Mouse (Mus musculus) retina, embryonic 14.5 days (tissue): Measurements from ENCODE around the gene Pycr1.
A peak's percentile ranks its signal among the peaks of the same experiment; 100 is the strongest.

ENCODE experiments used
- DNase-seq: peaks from one replicate; pipeline ENCODE4 v3.0.0-alpha.2; 2015; ENCODE audit warnings: low spot score

The Pycr1 gene

GRCm38 (mm10) chr11:120626785-120627467 is 16.6 kb downstream of the Pycr1 start:
- no peak for DNase-seq

DNA sequence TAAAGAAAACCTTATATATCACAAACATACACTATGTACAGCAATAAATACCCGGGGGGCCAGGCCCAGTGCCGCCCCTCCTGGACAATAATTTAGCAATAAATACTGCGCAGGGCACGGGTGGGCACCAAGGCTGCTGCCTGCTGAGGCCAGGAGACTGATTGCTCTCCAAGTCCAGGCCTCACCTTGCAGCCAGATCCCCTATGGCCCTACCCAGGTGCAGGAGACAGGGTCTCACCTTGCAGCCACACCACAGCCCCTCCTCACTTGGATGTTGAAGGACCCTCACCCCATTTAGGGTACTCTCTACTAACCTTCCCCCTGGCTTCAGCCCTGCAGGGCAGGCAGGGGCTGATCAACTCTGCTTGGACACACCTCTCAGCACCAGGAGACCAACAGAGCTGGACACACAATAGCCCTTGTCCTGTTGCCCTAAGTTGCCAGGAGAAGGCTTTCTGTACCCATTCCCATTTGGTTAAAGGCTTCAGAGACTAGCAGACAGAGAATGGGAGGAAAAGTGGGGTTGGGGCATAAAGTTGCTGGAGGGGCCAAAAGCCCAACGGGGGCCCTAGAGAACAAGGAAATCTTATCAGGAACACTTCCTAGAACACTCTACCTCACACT is 18.3 kb downstream of the Pycr1 start, which contains the start of gene Sirt7:
Gene Sirt7, minus strand, starts transcription at position 89 of the 624 bp plus-strand sequence.
- DNase-seq, result no peak

DNA sequence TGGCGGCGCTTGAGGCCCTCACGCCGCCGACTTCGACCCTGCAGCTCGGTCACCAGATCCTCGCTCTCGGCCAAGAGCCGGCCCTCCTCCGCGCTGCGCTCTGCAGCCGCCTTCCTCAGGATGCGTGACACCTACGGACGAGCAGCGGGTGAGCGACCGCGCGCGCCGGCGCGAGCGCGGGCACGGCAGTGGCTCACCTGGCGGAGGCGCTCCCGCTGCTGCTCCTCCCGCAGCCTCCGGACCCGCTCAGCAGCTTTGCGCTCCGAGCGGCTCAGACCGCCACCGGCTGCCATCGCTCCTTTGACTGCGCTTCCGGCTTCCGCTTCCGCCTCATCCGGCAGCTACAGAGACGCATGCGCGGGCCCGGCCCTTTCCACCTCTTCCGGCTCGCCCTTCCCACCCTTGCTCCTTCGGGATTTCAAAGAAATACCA is 18.9 kb downstream of the Pycr1 start:
- DNase-seq, result peak; percentile 94

DNA sequence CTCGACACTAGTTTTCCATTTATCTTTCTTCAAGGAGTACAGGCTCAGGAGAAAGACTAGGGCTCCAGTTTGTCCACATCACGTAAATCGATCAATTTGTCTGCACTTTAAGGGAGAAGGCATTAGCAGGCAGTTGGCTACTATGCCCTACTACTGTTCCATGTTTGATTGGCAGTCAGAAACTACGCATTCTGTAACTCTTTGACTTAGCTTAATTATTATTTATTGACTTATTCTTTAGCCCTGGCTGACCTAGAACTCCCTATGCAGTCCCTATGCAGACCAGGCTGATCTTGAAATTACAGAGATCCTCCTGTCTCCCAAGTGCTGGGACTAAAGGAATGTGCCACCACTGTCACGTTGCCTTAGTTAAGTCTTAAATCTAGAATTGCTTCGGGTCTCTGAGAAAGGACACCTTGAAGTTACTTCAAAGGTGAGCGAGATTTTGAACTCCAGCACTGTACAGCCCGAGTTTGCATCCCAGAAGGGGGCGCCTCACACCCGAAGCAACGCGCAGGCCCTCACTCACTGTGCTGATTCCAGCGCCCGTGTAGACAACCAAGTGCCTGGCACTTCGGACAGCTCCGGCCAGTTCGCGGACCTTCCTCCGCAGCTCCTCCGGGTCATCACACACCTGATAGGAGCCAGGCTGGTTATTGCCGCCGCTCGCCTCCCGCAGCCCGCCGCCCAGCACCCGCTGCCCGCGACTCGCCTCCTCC is 19.4 kb downstream of the Pycr1 start:
- peak; percentile 65 for DNase-seq

- DNase-seq, result no peak
Measured at GRCm38 (mm10) chr11:120622805-120623204, 20.8 kb downstream of the Pycr1 start.

DNA sequence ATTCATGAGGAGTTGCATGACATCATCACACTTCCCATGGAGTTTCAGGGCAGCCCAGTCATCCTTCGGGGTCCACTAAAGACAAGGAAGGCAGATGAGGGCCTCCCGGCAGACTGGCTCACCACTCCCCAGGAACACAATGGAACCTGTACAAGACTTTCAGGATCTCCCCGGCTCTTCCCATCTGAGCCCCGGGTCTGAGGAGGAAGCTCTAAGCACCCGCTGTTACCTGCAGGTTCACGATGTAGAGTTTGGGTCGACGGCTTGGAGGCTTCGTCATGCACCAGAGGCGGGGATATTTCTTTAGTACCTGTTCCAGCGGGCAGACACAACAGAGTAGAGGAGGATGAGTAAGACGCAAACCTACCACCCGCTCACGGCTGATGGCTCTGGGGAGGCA is 23.4 kb downstream of the Pycr1 start:
- DNase-seq, result no peak

DNA sequence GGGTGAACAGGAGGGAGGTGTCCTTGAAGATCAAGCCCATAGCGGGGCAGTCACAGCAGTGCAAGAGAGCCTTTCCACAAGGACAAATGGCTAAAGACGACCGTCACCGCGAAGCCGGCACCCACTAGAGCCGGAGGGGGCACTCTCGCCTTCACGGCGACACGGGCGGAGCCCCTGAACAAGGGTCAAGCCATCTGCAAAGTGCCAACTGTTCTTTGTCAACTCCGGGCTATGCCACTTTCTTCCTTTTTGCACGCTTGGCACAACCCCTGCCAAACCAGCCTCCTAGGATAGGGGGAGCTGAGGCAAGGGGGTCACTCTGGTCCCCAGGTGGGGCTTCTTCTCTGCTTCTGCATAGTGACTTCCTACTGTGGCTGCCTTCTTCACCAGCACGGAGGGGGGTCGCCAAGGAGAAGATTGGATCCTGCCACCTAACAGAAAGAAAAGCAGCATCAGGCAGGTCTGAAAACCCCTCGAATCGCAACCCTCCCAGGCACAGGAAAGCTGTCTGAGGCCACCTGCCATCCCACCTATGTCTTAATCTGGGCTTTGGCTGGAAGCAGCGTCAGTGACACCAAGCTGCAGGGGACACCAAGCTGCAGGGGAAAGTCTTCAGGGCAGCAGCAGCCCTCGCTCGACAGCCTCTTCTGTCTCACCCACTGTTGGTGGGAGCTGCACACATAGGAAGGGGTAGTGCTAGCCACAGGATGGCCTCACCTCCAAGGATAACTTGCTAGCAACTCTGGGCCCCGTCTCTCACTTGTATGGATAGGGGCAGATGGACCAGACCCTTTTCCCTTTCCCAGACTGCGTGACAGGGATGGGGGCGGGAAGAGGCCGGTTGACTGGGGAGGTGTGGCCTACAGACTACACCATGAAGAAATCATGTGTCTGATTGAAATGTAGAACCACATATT is 24.7 kb downstream of the Pycr1 start:
- DNase-seq, result no peak

- DNase-seq, result peak; percentile 90
Measured at GRCm38 (mm10) chr11:120617519-120618112, 26.0 kb downstream of the Pycr1 start, which contains the start of gene Pcyt2. TSS of gene Pcyt2 (minus strand) at chr11:120617936.

DNA sequence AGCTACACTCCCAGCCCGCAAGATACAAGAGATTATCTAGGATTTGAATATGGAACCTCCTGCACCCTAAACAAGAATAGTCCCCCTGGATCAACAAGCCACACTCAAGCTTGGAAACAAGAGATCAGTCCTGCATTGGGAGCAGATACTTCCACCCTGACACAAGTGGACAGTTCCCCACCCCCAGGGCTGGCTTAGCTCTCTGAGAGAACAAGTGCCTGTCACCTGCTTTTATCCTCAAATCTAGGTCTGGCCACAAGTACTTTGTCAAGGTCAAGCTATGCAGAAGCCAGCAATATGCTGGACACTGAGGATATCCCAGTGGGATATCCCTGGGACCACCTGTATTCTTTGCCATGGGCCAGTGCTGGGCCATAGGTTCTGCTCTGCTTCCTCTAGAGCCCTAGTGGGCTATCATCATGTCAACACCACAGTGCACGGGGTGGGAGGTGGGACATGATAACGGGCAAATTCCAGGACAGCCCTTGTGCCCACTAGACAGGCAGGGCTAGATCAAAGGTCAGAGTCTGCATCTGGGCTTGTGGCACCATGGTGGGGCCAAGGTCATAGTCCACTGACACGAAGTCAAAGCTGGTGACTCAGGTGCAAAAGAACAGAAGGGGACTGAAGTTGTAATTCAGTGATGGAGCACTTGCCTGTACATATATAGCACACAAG is 26.8 kb downstream of the Pycr1 start:
- DNase-seq, result no peak

GRCm38 (mm10) chr11:120615606-120616203 is 27.9 kb downstream of the Pycr1 start:
- no peak for DNase-seq

DNA sequence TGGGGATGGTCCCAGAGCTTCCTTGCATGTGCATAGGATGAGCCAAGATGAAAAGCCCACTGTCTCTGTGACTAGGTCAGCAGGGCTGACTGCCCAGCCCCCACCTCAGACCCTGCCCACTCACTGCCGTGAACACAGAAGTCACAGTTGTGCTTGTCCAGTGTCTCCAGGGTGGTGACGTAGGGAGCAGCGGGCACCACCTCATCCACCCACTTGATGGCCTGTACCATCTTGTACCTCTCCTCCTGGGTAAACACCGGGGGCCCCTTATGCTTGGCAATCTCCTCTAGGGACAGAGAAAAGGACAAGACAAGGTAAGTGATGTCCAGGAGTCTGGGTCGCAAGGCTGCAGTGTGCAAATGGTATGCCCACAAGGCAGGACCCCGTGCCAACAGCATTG is 28.4 kb downstream of the Pycr1 start:
- DNase-seq, result no peak

GRCm38 (mm10) chr11:120613976-120614375 is 29.6 kb downstream of the Pycr1 start:
- DNase-seq, result no peak

DNA sequence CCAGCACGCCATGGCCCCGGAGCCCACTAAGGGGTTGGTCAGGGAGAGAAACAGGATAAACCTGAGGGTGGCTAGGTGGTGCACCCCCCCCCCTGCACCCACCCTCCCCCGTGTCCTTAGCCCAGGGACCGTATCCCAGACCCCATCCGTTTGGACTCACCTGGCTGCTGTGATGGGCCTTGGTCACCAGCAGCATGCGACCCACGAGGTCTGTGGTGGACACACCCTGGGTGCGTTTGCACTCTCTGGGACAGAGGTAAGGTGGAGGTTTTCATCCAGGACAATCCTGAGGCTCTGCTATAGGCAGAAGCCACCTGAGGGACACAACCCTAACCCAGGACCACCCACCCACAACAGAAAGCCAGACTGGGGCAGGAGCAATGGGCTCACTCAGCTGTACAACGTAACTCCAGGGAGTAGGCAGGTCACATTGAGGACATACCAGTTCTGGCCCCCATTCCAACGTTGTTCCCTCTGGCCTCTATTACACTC is 30.0 kb downstream of the Pycr1 start:
- DNase-seq, result no peak

- DNase-seq, result peak; percentile 83
Measured at GRCm38 (mm10) chr11:120612763-120613162, 30.8 kb downstream of the Pycr1 start.

DNA sequence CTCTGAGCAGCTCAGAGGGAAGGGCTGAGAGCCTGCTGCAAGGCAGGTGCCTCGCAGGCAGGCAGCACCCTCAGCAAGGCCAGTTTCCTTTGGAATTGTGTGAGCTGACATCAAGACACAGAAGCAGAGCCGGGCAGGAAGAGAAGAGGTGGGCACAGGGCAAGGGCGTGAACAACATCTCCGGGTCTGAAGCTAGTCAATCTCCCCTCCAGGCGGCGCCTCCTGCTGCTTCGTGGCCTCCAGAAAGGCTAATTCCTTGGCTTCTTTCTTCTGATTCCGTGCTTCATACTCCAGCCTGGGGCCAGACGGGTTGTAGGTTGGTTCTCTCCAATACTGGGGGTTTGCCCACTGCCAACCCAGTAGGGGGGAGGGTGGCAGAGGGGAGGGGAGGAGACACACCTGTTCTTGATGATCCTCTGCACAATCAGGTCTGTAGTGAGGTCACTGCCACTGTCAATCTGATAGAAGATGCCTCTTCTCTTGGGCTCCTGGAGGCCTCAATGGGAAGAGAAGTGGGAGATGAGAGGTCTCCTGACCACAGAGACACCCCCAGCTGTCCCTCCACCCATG is 33.0 kb downstream of the Pycr1 start:
- no peak for DNase-seq

- DNase-seq, result no peak
Measured at GRCm38 (mm10) chr11:120609250-120609649, 34.3 kb downstream of the Pycr1 start.

DNA sequence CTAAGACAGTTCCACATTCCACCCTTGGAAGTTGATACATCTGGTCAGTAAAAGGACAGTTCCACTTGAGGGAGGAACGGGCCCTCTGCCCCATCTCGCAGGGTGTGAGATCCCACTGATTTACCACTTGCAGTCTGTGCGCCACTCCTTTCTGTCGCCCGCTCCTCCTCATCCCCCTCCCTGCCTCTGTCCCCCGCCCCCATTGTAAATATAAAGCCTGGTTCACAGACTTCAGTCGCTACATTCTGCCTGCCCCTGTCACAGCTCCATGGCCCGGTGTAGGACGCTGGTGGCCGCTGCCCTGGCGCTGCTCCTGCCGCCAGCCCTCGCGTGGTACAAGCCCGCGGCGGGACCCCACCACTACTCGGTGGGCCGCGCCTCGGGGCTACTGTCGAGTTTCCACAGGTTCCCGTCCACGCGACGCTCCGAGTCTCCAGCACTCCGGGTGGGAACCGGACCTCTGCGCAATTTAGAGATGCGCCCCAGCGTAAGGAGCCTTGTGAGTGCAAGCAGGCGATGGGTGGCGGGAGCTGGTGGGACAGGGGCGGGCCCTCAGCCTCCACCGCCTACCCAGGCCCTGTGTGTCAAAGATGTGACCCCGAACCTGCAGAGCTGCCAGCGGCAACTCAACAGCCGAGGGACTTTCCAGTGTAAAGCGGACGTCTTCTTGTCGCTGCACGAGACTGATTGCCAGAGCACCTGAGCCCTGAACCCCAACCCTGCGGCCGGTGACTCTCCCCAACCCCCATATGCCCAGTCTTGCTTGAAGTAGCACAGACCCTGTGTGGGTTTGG is 35.1 kb downstream of the Pycr1 start, which contains the start of gene Npb:
Gene Npb, plus strand, starts transcription at position 237 of the 794 bp plus-strand sequence.
- no peak for DNase-seq

- no peak for DNase-seq
Measured at GRCm38 (mm10) chr11:120606764-120607163, 36.8 kb downstream of the Pycr1 start.

DNA sequence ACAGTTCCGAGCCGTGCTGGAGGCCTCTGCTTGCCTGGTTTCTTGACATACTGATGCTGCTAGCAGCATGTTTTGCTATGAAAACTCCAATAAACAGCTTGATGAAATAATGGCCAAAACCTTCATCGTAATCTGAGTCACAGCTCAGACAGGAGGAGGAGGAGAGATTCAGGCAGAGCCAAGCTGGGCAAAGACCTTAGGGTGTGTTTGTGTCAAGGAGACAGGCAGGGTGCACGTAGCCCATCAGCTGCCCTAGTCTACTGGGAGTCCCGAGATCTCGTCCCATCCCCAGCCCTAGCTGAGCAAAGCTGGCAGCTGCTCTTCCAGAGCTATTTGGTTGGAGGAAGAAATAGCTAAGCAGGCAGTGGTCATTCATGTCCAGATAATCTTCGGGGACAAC is 37.9 kb downstream of the Pycr1 start:
- no peak for DNase-seq
